Comparison of ENCODE assay signal across 8 mouse cellular contexts in the genomic region with DNA sequence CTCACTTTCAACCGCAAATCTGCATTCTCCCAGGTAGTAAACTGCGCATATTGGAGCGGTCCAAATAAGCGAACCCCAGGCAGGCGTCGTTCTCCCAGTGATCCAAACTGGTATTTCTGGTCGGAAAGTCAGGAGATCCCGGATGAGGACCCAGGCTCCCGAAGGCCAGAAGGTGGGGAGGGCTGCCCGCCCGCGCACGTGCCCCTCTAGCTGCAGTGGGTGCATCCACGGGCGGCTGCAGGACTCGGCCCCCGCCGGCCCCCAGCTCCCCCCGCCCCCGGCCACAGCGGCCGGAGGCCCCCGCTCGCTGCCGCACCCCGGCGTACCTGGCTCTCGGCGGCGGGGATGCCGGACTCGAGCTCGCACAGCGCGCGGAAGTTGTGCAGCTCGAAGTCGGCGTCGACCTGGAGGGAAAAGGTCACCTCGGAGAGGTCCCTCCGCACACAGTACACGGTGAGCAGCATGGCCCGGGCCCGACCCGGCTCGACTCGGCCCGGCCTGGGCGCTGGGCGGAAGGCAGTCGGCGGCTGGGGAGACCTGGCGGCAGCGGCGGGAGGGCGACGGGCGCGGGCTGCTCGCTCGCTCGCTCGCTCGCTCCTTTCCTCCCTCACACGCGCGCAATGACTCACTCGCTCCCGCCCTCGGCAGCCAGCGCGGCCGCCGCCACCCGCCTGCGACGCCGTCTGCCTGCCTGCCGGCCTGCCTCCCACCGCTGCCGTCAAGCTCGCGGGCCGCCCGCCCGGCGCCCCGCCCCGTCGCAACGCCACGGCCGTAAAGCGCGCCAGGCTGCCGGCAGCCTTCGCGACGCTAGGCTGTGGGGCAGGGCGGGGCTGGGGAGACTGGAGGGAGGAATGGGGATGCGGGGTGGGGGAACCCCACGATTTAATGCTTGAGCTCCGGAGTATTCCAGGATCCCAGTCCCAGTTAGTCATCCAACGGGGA. TPM values are rescaled to one million over a fixed set of nuclear protein-coding genes. Genes with fewer than 3 reads are reported as not detected.
DNase-seq lines count a peak whose midpoint lies in the region; ATAC-seq and TF ChIP-seq lines count a peak whose summit lies in the region.

Ddi2 (minus strand) TSS at position 689 of the 942 bp plus-strand sequence.

- peak within 1 kb of the TSS; percentile 99 for H3K4me3 ChIP-seq in G1E (ENCODE audit: low read depth, low read length)
- H3K4me3 ChIP-seq in forebrain, postnatal 0 days (ENCODE audit: low read depth, low read length) = peak within 1 kb of the TSS; percentile 94
- peak within 1 kb of the TSS; percentile 98 for H3K4me3 ChIP-seq in lung, embryonic 16.5 days (ENCODE audit: low read length)

- 1% methylated on average over 88 of the region's 105 CpGs for WGBS in forebrain, postnatal 0 days
- WGBS in lung, embryonic 16.5 days = under 1% methylated on average over 76 of the region's 105 CpGs

- H3K27me3 ChIP-seq in G1E (ENCODE audit: insufficient read depth, low read length) = peaks cover 3% of the 10 kb centered on the region; the same call in 1 of the 2 replicates
- no peaks in the 10 kb centered on the region for H3K27me3 ChIP-seq in forebrain, postnatal 0 days (ENCODE audit: insufficient read depth, low read length)
- H3K27me3 ChIP-seq in lung, embryonic 16.5 days (ENCODE audit: control insufficient read depth, insufficient read depth, low read depth, low read length) = no peaks in the 10 kb centered on the region

- peak within 1 kb of the TSS; percentile 90 for H3K4me2 ChIP-seq in forebrain, postnatal 0 days (ENCODE audit: low read depth)
- peak within 1 kb of the TSS; percentile 64 for H3K4me2 ChIP-seq in lung, embryonic 16.5 days (ENCODE audit: low read depth, low read length)

- H3K4me1 ChIP-seq in G1E (ENCODE audit: insufficient read depth, low read depth, low read length) = peaks cover 56% of the 10 kb centered on the region
- H3K4me1 ChIP-seq in forebrain, postnatal 0 days (ENCODE audit: insufficient read depth) = peaks cover 9% of the 10 kb centered on the region
- H3K4me1 ChIP-seq in lung, embryonic 16.5 days (replicated peaks; ENCODE audit: control insufficient read depth, insufficient read depth, low read length) = peaks cover 28% of the 10 kb centered on the region

- H3K9ac ChIP-seq in forebrain, postnatal 0 days = peak within 1 kb of the TSS; percentile 87
- H3K9ac ChIP-seq in lung, embryonic 16.5 days (ENCODE audit: low read length) = peak within 1 kb of the TSS; percentile 97

- no peak for TF ChIP-seq CTCF in G1E (IDR thresholded peaks at IDR 0.05; ENCODE audit: low read depth, low read length)
- 0 out of 2 replicates have a peak, but pooled peaks have one; percentile 1 for TF ChIP-seq CTCF in forebrain, postnatal 0 days (IDR thresholded peaks at IDR 0.05; ENCODE audit: low read depth)

- peak; percentile 11; the same call in 1 of the 2 replicates for ATAC-seq in G1E (ENCODE audit: extremely low read depth, insufficient number of reproducible peaks, low FRiP score, poor library complexity, severe bottlenecking)
- ATAC-seq in forebrain, postnatal 0 days = peak; percentile 96
- ATAC-seq in lung, embryonic 16.5 days (ENCODE audit: low read depth) = peak; percentile 92

- H3K9me3 ChIP-seq in G1E (replicated peaks) = peaks cover 2% of the 10 kb centered on the region; the same call in 1 of the 2 replicates
- H3K9me3 ChIP-seq in forebrain, postnatal 0 days (ENCODE audit: low read length) = no peaks in the 10 kb centered on the region
- H3K9me3 ChIP-seq in lung, embryonic 16.5 days (ENCODE audit: control insufficient read depth, low read length) = no peaks in the 10 kb centered on the region

- DNase-seq in G1E (ENCODE audit: low spot score) = peak; percentile 93
- peak; percentile 92 to 98 for DNase-seq in cerebellum, adult 18-20 months
- peak; percentile 97 for DNase-seq in forebrain, postnatal 0 days
- peak; percentile 93 for DNase-seq in heart, postnatal 4 days
- DNase-seq in layer of hippocampus, adult 9-10 months (ENCODE audit: low spot score) = peak; percentile 46
- DNase-seq in ovary, postnatal 10 days (ENCODE audit: low spot score) = peak; percentile 62
- DNase-seq in thymus, postnatal 10 days (ENCODE audit: low spot score in 2 of 2) = peak; percentile 82 to 88

- H3K36me3 ChIP-seq in G1E (replicated peaks) = peaks cover 35% of the 10 kb centered on the region
- H3K36me3 ChIP-seq in forebrain, postnatal 0 days (ENCODE audit: insufficient read depth) = no peaks in the 10 kb centered on the region
- H3K36me3 ChIP-seq in lung, embryonic 16.5 days (ENCODE audit: control insufficient read depth, insufficient read depth, low read length) = peaks cover 4% of the 10 kb centered on the region; the same call in 1 of the 2 replicates

- H3K27ac ChIP-seq in forebrain, postnatal 0 days (ENCODE audit: low read depth, low read length) = peak within 1 kb of the TSS; percentile 89
- peak within 1 kb of the TSS; percentile 96 for H3K27ac ChIP-seq in lung, embryonic 16.5 days (ENCODE audit: low read length)

RNA-seq across cellular contexts. Expression of gene Ddi2, which starts in this region (rescaled TPM):
- total RNA-seq in G1E (2014; fragmentation: Nextera tagmentation) = 40.8 and 45.4 TPM in 2 replicates
- 25.6 and 27.9 TPM in 2 replicates for total RNA-seq in G1E (2017)
- 13.2 and 17.8 TPM in 2 replicates for polyA plus RNA-seq in G1E (2012)
- total RNA-seq in forebrain, postnatal 0 days (2014; rRNA removed) = 17.2 and 20.7 TPM in 2 replicates
- polyA plus RNA-seq in forebrain, postnatal 0 days (2015; fragmentation: Nextera tagmentation; extraction: Ambion mirVana) = 8.2 and 11.1 TPM in 2 replicates
- total RNA-seq in heart, postnatal 4 days (2021) = 10 to 100 TPM; 34.9 to 36.8 TPM
- polyA plus RNA-seq in lung, embryonic 16.5 days (2015; fragmentation: Nextera tagmentation; extraction: Ambion mirVana) = 18.1 and 18.3 TPM in 2 replicates

Comparison
In these comparisons a context has a peak if more than half of its experiments do, and no peak if none do; other contexts are left out.
1. Peak in every context shown above with its lines: DNase-seq, ATAC-seq, H3K4me3 ChIP-seq and H3K27ac ChIP-seq.
2. ATAC-seq: peak in every context shown above with its lines; median percentile 96 in forebrain, postnatal 0 days; 92 in lung, embryonic 16.5 days; 11 in G1E.
3. DNase-seq: peak in every context shown above with its lines; median percentile 97 in forebrain, postnatal 0 days; 95 in cerebellum, adult 18-20 months; 93 in G1E; 93 in heart, postnatal 4 days; 85 in thymus, postnatal 10 days; 62 in ovary, postnatal 10 days; 46 in layer of hippocampus, adult 9-10 months.